Mouse (Mus musculus): ENCODE data around the gene Vmn2r84. TPM values are rescaled to one million over a fixed set of nuclear protein-coding genes. Genes with fewer than 3 reads are reported as not detected.
"Not testable (repeated sequence)": the region's sequence is repeated elsewhere in the genome, so short reads cannot be mapped to it uniquely, and the experiment has no call there.

The Vmn2r84 gene
- not detected for total RNA-seq (2021)
- long read RNA-seq, experiment 1 = 0 reads
- long read RNA-seq, experiment 2 = 0 reads

DNA sequence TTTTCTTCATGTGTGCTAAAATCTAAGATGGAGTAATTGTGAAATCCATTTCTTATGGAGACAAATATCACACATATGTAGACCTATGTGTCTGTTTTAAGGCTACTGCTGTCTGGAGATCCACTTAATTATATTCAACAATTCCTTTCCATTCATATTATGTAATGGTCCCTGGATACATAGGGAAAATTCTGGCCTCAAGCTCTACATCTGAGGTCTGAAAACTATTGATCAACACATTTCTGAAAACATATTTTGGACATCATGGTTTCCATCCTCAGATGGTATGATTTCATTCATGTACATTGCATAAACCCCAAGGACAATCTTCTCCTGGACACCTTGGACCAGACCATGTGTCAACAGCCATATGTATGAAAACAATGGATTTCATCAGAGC, at the start of gene Vmn2r84:
Gene Vmn2r84 (minus strand): TSS at position 101 of the 400 bp plus-strand sequence.
- Histone ChIP-seq H3K27ac (no peak within 1 kb of the TSS), H3K4me3 (no peak within 1 kb of the TSS)
- intact Hi-C loops (cut with DNase I) = no loop called here
- no peak for TF ChIP-seq CTCF (IDR thresholded peaks at IDR 0.05)
- DNase-seq = no peak

DNA sequence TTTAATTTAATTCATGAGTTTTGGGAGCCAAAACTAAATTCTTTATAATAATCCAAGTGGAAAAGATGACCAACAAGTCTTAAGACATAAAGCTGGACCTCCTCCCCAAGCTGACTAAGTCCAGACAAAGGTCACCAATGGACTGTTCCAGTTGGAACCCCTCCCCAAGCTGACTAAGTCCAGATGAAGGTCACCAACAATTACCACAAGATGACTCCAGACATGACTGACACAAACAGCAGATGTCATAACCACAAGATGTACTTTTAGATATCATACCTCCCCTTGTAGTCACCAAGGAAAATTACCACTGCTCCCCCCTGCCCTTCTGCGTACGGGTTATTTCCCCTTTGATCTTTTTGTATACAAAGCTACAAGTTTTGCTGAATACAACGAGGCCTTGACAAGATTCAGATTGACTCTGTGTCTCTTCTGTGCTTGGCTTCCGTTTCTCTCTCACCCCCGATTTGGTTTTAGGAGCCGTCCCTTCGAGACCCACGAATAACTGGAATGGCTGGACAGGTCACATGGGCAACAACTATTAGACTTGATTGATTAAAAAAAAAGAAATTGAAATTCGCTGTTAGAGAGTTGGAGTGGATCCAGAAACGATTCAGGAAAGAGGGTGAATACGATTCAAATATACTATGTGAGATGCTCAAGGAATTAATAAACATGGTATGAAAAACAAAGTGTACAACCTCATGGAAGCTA, 40.2 kb upstream of the Vmn2r84 start:
- H3K4me3 ChIP-seq; intact Hi-C loops (cut with DNase I); H3K27ac ChIP-seq; DNase-seq: not testable (repeated sequence)

DNA sequence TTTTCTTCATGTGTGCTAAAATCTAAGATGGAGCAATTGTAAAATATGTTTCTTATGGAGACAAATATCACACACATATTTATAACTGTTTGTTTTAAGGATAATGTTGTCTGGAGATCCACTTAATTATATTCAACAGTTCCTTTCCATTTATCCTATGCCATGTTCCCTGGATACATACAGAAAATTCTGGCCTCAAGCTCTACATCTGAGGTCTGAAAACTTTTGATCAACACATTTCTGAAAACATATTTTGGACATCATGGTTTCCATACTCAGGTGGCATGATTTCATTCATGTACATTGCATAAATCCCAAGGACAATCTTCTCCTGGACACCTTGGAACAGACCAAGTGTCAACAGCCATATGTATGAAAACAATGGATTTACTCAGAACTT, 35.5 kb upstream of the Vmn2r84 start, which contains the start of gene Vmn2r85:
Gene Vmn2r85 (minus strand): TSS at position 101 of the 400 bp plus-strand sequence.
- intact Hi-C loops (cut with DNase I); H3K27ac ChIP-seq; DNase-seq; H3K4me3 ChIP-seq: not testable (repeated sequence)

DNA sequence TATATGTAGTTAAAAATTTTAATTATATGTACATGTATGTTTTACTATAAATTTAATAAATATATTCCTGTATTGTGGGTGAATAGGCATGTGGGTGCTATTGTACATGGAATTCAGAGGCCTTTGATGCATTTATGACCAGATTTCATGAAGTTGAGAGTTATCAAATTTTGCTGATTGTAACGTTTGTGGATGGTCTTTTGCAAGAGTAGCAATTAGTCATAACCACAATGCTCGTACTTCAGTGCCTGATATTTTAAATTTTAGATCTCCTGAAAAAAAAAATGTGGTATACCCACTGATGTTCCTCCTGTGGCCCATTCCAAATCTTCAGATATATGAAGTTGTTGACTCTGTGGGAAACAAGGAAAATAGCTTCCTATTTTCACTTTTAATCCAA, 28.2 kb upstream of the Vmn2r84 start:
- H3K27ac ChIP-seq; intact Hi-C loops (cut with DNase I): not testable (repeated sequence)

DNA sequence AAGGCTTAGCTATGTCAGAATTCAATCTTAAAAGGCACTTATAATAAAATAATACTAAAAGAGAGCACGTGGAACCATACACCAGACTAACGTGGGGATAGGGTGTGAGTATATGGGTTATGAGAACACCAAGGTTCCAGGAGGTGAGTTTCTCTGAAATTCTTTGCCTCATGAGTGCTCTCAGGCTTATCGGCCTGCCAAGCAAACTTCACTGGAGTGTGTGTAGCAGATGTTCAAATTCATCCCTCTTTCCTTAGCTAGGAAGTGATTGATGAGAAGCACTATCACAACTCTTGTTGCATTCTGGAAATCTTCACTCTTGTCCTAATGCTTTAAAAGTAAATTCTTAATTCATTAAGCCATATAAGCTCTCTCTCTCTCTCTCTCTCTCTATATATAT, 26.3 kb upstream of the Vmn2r84 start:
- TF ChIP-seq CTCF (IDR thresholded peaks at IDR 0.05) = no peak
- Histone ChIP-seq H3K27ac (no peak overlapping the region), H3K4me3 (no peak overlapping the region)
- DNase-seq = no peak
- intact Hi-C loops (cut with DNase I) = no loop called here

More for the DNA sequence above, 28.2 kb upstream of the Vmn2r84 start:
- not testable (repeated sequence) for DNase-seq, H3K4me3 ChIP-seq

DNA sequence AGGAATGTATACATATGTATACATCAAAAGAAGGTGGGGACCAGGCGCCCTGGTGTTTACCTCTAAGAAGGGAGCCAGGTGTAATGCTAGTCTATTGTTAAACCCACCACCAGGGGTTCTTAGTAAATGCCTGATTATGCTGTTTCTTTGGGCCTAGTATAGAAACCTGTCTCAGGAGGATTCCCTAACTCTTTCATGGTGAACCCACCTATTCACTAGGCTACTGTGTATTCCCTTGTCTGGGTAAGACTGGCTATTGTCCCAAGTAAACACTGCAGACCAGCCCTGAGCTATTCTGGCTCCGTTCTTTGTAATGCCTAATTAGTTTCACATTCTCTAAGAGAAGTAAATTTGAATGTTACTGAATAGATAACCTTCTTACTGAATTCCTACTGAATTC, 25.8 kb upstream of the Vmn2r84 start:
- H3K27ac ChIP-seq; intact Hi-C loops (cut with DNase I); H3K4me3 ChIP-seq; DNase-seq: not testable (repeated sequence)

DNA sequence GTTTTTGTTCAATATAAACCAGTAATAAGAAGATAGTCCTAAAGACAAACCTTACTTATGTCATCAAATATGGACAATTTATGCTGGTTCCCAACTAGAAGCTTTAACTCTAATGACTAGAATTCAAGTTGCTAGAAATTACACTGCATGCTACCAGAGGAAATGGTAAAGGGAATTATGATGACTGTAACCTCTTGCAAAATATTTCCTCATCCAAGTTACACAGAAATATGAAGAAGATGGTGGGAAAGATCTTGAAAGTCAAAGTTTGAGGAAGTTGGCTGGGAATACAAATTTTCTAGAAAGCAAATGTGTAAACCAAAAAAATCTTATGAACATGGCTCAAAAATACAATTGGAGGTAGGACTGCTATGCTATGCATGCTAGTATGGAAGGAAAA, 22.2 kb upstream of the Vmn2r84 start:
- intact Hi-C loops (cut with DNase I); H3K27ac ChIP-seq; DNase-seq; H3K4me3 ChIP-seq: not testable (repeated sequence)

DNA sequence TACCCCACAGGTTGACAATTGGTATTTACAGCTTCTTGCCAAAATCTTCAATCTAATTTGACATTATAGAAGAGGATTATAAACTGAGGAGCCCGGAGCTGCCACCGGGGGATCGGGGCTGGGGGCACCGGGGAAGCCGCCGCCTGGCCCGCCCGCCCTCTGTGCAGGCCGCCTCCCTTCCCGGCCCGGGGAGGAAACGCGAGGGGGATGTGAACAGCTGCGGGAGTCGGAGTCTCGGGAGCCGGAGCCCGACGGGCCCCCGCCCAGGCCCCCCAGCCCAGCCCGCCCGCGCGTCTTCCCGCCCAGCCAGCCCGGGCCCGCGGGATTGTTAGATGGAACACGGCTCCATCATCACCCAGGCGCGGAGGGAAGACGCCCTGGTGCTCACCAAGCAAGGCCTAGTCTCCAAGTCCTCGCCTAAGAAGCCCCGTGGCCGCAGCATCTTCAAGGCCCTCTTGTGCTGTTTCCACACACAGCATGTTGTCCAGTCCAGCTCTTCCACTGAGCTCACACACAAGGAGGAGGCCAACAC, 18.1 kb upstream of the Vmn2r84 start:
- DNase-seq; intact Hi-C loops (cut with DNase I); H3K27ac ChIP-seq: not testable (repeated sequence)

DNA sequence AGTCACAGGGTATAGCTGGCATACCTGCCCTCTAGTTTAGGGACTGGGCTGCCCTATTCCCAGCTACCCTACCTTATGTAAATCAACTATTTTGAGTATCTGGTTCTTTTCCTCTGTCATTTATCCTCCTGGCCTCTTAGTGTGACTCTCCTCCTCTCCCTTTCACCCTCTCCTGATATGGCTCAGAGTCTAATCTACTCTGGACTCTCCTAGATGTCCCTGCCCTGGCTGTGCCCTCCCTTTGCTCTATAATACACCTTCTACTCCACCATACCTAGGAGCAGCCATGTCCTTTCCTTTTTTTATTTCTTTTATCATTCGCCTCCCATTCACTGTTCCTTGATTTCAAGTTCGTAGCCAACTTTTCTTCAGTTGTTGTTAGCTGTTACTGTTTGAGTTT, 19.0 kb downstream of the Vmn2r84 start:
- intact Hi-C loops (cut with DNase I) = no loop called here
- TF ChIP-seq CTCF (IDR thresholded peaks at IDR 0.05) = no peak
- no peak overlapping the region for H3K27ac ChIP-seq
- no peak for DNase-seq
- no peak overlapping the region for H3K4me3 ChIP-seq

More for the DNA sequence above, 18.1 kb upstream of the Vmn2r84 start:
- not testable (repeated sequence) for H3K4me3 ChIP-seq

DNA sequence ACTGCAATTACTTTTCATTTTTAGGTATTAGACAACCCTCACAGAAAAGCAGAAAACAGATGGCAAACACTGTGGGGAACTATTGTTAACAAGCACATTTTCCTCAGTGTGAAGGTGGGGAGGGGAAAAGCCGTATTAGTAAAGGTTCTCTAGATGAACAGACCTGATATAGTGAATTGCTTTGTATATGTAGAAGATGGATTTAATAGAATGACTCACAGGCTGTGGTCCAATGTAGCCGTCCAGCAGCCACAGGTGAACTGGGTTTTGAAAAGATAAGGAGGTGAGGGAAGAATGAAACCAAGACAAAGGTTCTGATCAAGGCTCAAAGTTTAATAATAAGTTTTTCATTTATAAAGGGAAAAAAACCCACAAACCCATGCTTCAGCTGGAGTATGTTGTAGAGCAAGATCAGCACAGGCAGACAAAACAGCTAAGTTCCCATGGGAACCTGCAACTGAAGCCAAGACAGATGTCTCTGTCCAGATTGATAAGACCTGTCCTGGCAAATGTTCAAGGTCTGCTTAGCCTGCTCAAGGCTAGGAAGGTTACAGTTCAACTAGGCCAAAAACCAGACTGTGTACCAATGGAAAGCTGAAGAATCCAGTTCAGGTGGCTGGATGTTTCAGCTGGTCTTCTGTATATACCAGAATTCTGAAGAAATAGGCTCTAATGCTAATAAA, 21.5 kb downstream of the Vmn2r84 start:
- intact Hi-C loops (cut with DNase I) = no loop called here
- H3K27ac ChIP-seq = no peak overlapping the region
- TF ChIP-seq CTCF (IDR thresholded peaks at IDR 0.05) = no peak
- H3K4me3 ChIP-seq = no peak overlapping the region
- no peak for DNase-seq

DNA sequence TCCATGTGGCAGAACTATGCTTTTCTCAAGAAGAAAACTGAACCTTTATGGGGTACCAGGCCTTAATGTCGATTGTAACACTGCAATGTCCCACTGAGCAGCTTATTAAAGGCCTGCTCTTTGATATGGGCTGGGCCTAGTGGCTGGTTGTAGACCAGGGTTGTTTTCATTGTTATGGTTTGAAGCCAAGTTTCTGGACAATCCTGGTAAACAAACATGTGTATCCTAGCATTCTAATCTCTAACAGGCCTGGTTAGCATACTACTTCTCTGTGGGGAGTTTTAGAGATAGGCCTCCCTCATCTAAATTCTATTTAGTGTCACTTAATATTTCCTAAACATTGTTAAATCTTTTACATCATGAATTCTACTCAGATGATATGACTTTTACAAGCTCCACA, 22.5 kb downstream of the Vmn2r84 start:
- no peak overlapping the region for H3K4me3 ChIP-seq
- intact Hi-C loops (cut with DNase I) = no loop called here
- no peak overlapping the region for H3K27ac ChIP-seq
- DNase-seq = no peak
- TF ChIP-seq CTCF (IDR thresholded peaks at IDR 0.05) = no peak

DNA sequence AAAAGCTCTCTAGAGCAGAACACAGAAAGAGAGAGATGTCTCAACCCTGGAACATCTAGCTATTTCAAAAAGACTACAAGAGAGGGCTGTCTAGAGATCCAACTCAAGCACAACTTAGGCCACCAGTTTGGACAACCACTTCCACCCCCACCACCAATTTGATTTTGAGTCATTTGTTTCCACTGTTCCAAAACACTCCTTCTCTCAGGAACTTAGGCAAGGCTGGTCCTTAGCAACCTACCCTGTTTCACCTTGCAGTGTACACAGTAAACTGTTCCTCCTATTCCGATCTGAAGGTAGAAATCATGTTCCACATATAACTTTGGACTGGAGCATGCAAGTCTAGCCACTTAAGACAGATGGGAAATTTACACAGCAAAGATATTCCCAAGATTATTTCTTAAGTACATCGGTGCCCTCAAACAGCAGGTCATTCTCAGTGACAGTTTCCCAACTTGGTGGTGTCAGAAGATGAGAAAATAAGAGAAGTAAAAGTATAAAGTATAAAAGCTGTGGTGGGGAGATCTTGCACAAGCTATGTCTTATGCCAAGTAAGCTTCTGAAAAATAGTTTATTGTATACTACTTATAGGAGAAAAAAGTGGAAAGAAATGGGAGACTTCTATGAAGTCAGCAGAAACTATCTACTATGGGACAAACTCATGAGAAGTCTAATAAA, 24.0 kb downstream of the Vmn2r84 start:
- DNase-seq = no peak
- Histone ChIP-seq H3K27ac (no peak overlapping the region), H3K4me3 (no peak overlapping the region)
- intact Hi-C loops (cut with DNase I) = no loop called here
- TF ChIP-seq CTCF (IDR thresholded peaks at IDR 0.05) = no peak

DNA sequence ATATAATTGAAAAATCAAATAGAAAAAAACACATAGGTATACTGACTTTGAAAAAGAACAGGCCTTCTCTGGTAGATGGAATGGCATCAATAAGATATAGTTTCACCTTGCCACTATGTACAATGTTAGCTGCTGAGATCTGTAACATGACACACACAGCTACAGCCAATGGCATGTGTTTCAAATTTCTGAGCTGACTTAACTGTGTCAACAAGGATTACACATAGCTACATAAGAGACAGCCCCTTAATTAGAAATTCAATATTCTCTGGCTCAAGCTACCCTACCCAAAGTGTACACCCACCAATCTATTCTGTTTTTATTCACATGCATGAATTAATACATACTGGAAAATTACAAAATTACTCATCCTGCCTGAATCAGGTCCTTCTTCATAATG, 25.7 kb downstream of the Vmn2r84 start:
- DNase-seq = no peak
- Histone ChIP-seq H3K27ac (no peak overlapping the region), H3K4me3 (no peak overlapping the region)
- no peak for TF ChIP-seq CTCF (IDR thresholded peaks at IDR 0.05)
- intact Hi-C loops (cut with DNase I) = no loop called here
